Mouse (Mus musculus) cortical plate, adult 2 months (tissue): Measurements from ENCODE around the gene 6030468B19Rik. TPM values are rescaled to one million over a fixed set of nuclear protein-coding genes. Genes with fewer than 3 reads are reported as not detected.
A peak's percentile ranks its signal among the peaks of the same experiment; 100 is the strongest.

ENCODE experiments used
- H3K27ac ChIP-seq: fragments of 200-500 bp; 2 replicates; pipeline ENCODE4 v1.5.1; 2012; ENCODE audit warnings: low read length, control low read depth, inconsistent platforms; ENCODE audit not compliant: insufficient read depth
- H3K4me1 ChIP-seq: fragments of 200-500 bp; 2 replicates; pipeline ENCODE4 v1.6.1; 2011; ENCODE audit warnings: low read length; ENCODE audit not compliant: control insufficient read depth, insufficient read depth
- H3K4me3 ChIP-seq: fragments of 200-500 bp; 2 replicates; pipeline ENCODE4 v1.5.1; 2011; ENCODE audit warnings: mild to moderate bottlenecking, low read length, control low read depth; ENCODE audit not compliant: insufficient read depth
- CTCF ChIP-seq: fragments of 200-500 bp; IDR thresholded peaks from 2 replicates; pipeline ENCODE4 v1.5.1; 2011; ENCODE audit warnings: mild to moderate bottlenecking, control low read depth, low read length; ENCODE audit not compliant: insufficient read depth; ENCODE audit errors: extremely low read depth
- POLR2A ChIP-seq: fragments of 200-500 bp; IDR thresholded peaks from 2 replicates; pipeline ENCODE4 v1.6.1; 2011; ENCODE audit warnings: mild to moderate bottlenecking, low read length, control low read depth; ENCODE audit not compliant: insufficient read depth; ENCODE audit errors: extremely low read depth
- polyA plus RNA-seq: library from polyadenylated mRNA; depleted of rRNA; stranded (reverse); fragments of >200 nt; gene quantifications from 2 replicates; pipeline ENCODE4 v1.2.3, GENCODE M21; 2012

6030468B19Rik gene
- polyA plus RNA-seq, 1 experiment = 0.50 TPM

GRCm38 (mm10) chr11:117816389-117816996 lies 19.0 kb downstream of the 6030468B19Rik start:
- no peak for TF ChIP-seq CTCF
- 0 out of 2 replicates have a peak, but pooled peaks have one; percentile 11 for TF ChIP-seq POLR2A
- Histone ChIP-seq H3K4me3 (no peak overlapping the region), H3K4me1 (peaks cover 2% of the 10 kb centered on the region; the same call in 1 of the 2 replicates), H3K27ac (no peak overlapping the region)

GRCm38 (mm10) chr11:117819095-117819494 lies 21.6 kb downstream of the 6030468B19Rik start:
- Histone ChIP-seq H3K4me1 (peaks cover 2% of the 10 kb centered on the region; the same call in 1 of the 2 replicates), H3K27ac (no peak overlapping the region), H3K4me3 (no peak overlapping the region)
- no peak for TF ChIP-seq POLR2A
- no peak for TF ChIP-seq CTCF

- H3K4me1 ChIP-seq = peaks cover 2% of the 10 kb centered on the region; the same call in 1 of the 2 replicates
- no peak overlapping the region for H3K27ac ChIP-seq
- TF ChIP-seq POLR2A (no peak), CTCF (no peak)
Measured at GRCm38 (mm10) chr11:117820173-117820572, 22.7 kb downstream of the 6030468B19Rik start.

GRCm38 (mm10) chr11:117821868-117822267 lies 24.4 kb downstream of the 6030468B19Rik start:
- Histone ChIP-seq H3K27ac (no peak overlapping the region), H3K4me1 (no peaks in the 10 kb centered on the region; the same call in 1 of the 2 replicates), H3K4me3 (no peak overlapping the region)
- no peak for TF ChIP-seq CTCF
- TF ChIP-seq POLR2A = no peak

More at GRCm38 (mm10) chr11:117820173-117820572, 22.7 kb downstream of the 6030468B19Rik start:
- no peak overlapping the region for H3K4me3 ChIP-seq

GRCm38 (mm10) chr11:117822728-117823241 lies 25.3 kb downstream of the 6030468B19Rik start:
- Histone ChIP-seq H3K27ac (no peak overlapping the region), H3K4me3 (no peak overlapping the region), H3K4me1 (no peaks in the 10 kb centered on the region; the same call in 1 of the 2 replicates)
- no peak for TF ChIP-seq POLR2A
- TF ChIP-seq CTCF = no peak

GRCm38 (mm10) chr11:117823411-117823810 lies 26.0 kb downstream of the 6030468B19Rik start:
- H3K27ac ChIP-seq = no peak overlapping the region
- H3K4me1 ChIP-seq = no peaks in the 10 kb centered on the region; the same call in 1 of the 2 replicates
- TF ChIP-seq POLR2A (no peak), CTCF (no peak)
- no peak overlapping the region for H3K4me3 ChIP-seq

- TF ChIP-seq CTCF = peak; percentile 92
- TF ChIP-seq POLR2A = no peak
- no peak overlapping the region for H3K4me3 ChIP-seq
- H3K27ac ChIP-seq = no peak overlapping the region
- H3K4me1 ChIP-seq = no peaks in the 10 kb centered on the region; the same call in 1 of the 2 replicates
Measured at GRCm38 (mm10) chr11:117824060-117824969, 26.9 kb downstream of the 6030468B19Rik start.

GRCm38 (mm10) chr11:117825333-117826101 lies 28.1 kb downstream of the 6030468B19Rik start, which contains the start of the genes Afmid and Tk1:
TSS of gene Afmid (plus strand) at chr11:117825924.
TSS of gene Tk1 (minus strand) at chr11:117826092.
- Histone ChIP-seq H3K27ac (no peak within 1 kb of the TSS), H3K4me1 (no peaks in the 10 kb centered on the region), H3K4me3 (no peak within 1 kb of the TSS)
- TF ChIP-seq POLR2A (no peak), CTCF (no peak)

- TF ChIP-seq CTCF = no peak
- TF ChIP-seq POLR2A = no peak
- Histone ChIP-seq H3K4me3 (no peak overlapping the region), H3K4me1 (no peaks in the 10 kb centered on the region), H3K27ac (no peak overlapping the region)
Measured at GRCm38 (mm10) chr11:117826164-117826563, 28.7 kb downstream of the 6030468B19Rik start.
